Mouse (Mus musculus): ENCODE measurements at regions not wholly inside any gene's neighbourhood (a gene's known extent, or its start where the extent isn't known, plus 50 kb on each side); places are given as distances from the start of the nearest gene placed in this dataset.

- 91% methylated on average over 5 of the region's 5 CpGs for WGBS
- TF ChIP-seq POLR2A (IDR thresholded peaks at IDR 0.05; ENCODE audit: borderline replicate concordance, extremely low read depth, low read depth, low read length) (no peak), CTCF (IDR thresholded peaks at IDR 0.05; ENCODE audit: insufficient read depth, low read length) (no peak)
- no peak for DNase-seq
- no peak overlapping the region for H3K4me3 ChIP-seq (replicated peaks; ENCODE audit: extremely low read depth, low read depth, low read length)
- H3K4me1 ChIP-seq (ENCODE audit: control insufficient read depth, insufficient read depth, low read length) = peaks cover 2% of the 10 kb centered on the region
Observed at GRCm38 (mm10) chr9:120751686-120752484, 177.1 kb upstream of the Ctnnb1 start.

GRCm38 (mm10) chr9:120754151-120754550 lies 174.9 kb upstream of the Ctnnb1 start:
- no peak overlapping the region for H3K4me3 ChIP-seq (replicated peaks; ENCODE audit: extremely low read depth, low read depth, low read length)
- H3K4me1 ChIP-seq (ENCODE audit: control insufficient read depth, insufficient read depth, low read length) = peaks cover 2% of the 10 kb centered on the region
- DNase-seq = no peak
- TF ChIP-seq CTCF (IDR thresholded peaks at IDR 0.05; ENCODE audit: insufficient read depth, low read length) (no peak), POLR2A (IDR thresholded peaks at IDR 0.05; ENCODE audit: borderline replicate concordance, extremely low read depth, low read depth, low read length) (no peak)

- 88% methylated on average over 7 of the region's 7 CpGs for WGBS
Observed at GRCm38 (mm10) chr9:120755486-120755885, 173.5 kb upstream of the Ctnnb1 start.

GRCm38 (mm10) chr9:120758003-120758402 lies 171.0 kb upstream of the Ctnnb1 start:
- DNase-seq = no peak

More at GRCm38 (mm10) chr9:120755486-120755885, 173.5 kb upstream of the Ctnnb1 start:
- Histone ChIP-seq H3K4me3 (replicated peaks; ENCODE audit: extremely low read depth, low read depth, low read length) (no peak overlapping the region), H3K4me1 (ENCODE audit: control insufficient read depth, insufficient read depth, low read length) (peaks cover 10% of the 10 kb centered on the region)
- TF ChIP-seq CTCF (IDR thresholded peaks at IDR 0.05; ENCODE audit: insufficient read depth, low read length) (no peak), POLR2A (IDR thresholded peaks at IDR 0.05; ENCODE audit: borderline replicate concordance, extremely low read depth, low read depth, low read length) (no peak)
- no peak for DNase-seq

DNA sequence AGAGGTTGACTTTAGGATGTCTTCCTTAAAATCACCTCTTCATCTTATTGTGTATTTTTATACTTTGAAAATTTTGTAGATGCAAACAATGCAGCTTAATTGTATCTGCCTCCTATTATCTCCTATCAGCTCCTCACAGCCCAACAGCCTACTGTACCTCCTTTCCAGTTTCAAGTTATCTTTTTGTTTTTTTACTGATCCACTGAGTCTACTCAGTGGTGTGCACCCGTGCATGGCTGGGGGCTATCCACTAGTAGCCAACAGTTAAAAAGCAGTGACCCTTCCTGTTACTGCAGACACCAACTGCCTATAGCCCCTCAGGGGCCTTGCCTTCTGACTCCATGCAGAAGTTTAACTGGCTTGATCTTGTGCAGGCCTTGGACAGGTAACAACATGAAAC lies 170.4 kb upstream of the Ctnnb1 start:
- TF ChIP-seq CTCF (IDR thresholded peaks at IDR 0.05; ENCODE audit: insufficient read depth, low read length) (no peak), POLR2A (IDR thresholded peaks at IDR 0.05; ENCODE audit: borderline replicate concordance, extremely low read depth, low read depth, low read length) (no peak)
- no peak for DNase-seq
- Histone ChIP-seq H3K4me3 (replicated peaks; ENCODE audit: extremely low read depth, low read depth, low read length) (no peak overlapping the region), H3K4me1 (ENCODE audit: control insufficient read depth, insufficient read depth, low read length) (peaks cover 8% of the 10 kb centered on the region)
- 62% methylated on average over 1 of the region's 1 CpGs for WGBS

More at GRCm38 (mm10) chr9:120758003-120758402, 171.0 kb upstream of the Ctnnb1 start:
- TF ChIP-seq CTCF (IDR thresholded peaks at IDR 0.05; ENCODE audit: insufficient read depth, low read length) (no peak), POLR2A (IDR thresholded peaks at IDR 0.05; ENCODE audit: borderline replicate concordance, extremely low read depth, low read depth, low read length) (no peak)
- Histone ChIP-seq H3K4me3 (replicated peaks; ENCODE audit: extremely low read depth, low read depth, low read length) (no peak overlapping the region), H3K4me1 (ENCODE audit: control insufficient read depth, insufficient read depth, low read length) (peaks cover 8% of the 10 kb centered on the region)
- 63% methylated on average over 3 of the region's 3 CpGs for WGBS

- 37% methylated on average over 5 of the region's 5 CpGs for WGBS
- TF ChIP-seq CTCF (IDR thresholded peaks at IDR 0.05; ENCODE audit: insufficient read depth, low read length) = no peak
- no peak for TF ChIP-seq POLR2A (IDR thresholded peaks at IDR 0.05; ENCODE audit: borderline replicate concordance, extremely low read depth, low read depth, low read length)
- Histone ChIP-seq H3K4me3 (replicated peaks; ENCODE audit: extremely low read depth, low read depth, low read length) (no peak overlapping the region), H3K4me1 (ENCODE audit: control insufficient read depth, insufficient read depth, low read length) (peaks cover 8% of the 10 kb centered on the region)
- no peak for DNase-seq
Observed at GRCm38 (mm10) chr9:120759771-120760170, 169.2 kb upstream of the Ctnnb1 start.

DNA sequence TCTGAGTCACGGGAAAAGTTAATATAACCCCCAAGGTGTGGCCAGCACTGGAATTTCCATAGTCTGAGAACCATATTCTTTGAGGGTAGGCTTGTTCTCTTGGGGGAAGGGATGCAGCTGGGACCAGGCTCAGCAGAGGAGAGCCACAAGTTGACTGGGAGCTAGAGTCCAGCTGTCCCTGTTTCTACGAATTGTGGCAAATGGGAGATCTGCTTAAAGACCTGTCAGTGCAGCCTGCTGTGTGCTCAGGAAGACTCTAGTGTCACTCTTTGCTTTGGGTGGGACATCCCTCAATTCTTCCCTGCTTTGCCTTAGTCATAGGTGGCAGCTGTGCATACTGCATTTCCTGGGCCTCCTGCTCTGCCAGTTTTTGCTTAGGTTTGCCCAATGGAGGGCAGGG lies 165.2 kb upstream of the Ctnnb1 start:
- DNase-seq = no peak
- H3K4me3 ChIP-seq (replicated peaks; ENCODE audit: extremely low read depth, low read depth, low read length) = no peak overlapping the region
- TF ChIP-seq CTCF (IDR thresholded peaks at IDR 0.05; ENCODE audit: insufficient read depth, low read length) (no peak), POLR2A (IDR thresholded peaks at IDR 0.05; ENCODE audit: borderline replicate concordance, extremely low read depth, low read depth, low read length) (no peak)
- peaks cover 8% of the 10 kb centered on the region for H3K4me1 ChIP-seq (ENCODE audit: control insufficient read depth, insufficient read depth, low read length)
- 76% methylated on average over 2 of the region's 2 CpGs for WGBS

DNA sequence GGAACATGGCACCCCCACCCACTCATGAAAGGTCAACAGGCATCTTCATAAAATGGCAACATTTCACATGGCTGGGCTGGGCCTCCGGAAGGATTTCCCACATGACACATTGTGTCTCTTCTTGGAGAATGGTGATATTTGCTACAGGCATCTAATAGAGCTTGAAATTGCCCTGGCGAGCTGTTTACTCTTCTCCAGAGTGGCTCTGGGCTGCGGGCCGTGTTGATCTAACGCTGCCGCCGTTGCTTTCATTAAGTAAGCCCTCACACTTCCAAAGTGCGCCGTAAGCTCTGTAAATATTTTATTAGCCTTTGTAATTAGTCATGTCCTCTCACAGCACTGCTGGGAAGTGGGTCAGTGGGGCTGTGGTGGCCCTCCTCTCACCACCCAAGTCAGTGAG lies 164.4 kb upstream of the Ctnnb1 start:
- peaks cover 6% of the 10 kb centered on the region for H3K4me1 ChIP-seq (ENCODE audit: control insufficient read depth, insufficient read depth, low read length)
- TF ChIP-seq CTCF (IDR thresholded peaks at IDR 0.05; ENCODE audit: insufficient read depth, low read length) (no peak), POLR2A (IDR thresholded peaks at IDR 0.05; ENCODE audit: borderline replicate concordance, extremely low read depth, low read depth, low read length) (no peak)
- 43% methylated on average over 9 of the region's 9 CpGs for WGBS
- H3K4me3 ChIP-seq (replicated peaks; ENCODE audit: extremely low read depth, low read depth, low read length) = no peak overlapping the region
- peak; percentile 34 for DNase-seq

DNA sequence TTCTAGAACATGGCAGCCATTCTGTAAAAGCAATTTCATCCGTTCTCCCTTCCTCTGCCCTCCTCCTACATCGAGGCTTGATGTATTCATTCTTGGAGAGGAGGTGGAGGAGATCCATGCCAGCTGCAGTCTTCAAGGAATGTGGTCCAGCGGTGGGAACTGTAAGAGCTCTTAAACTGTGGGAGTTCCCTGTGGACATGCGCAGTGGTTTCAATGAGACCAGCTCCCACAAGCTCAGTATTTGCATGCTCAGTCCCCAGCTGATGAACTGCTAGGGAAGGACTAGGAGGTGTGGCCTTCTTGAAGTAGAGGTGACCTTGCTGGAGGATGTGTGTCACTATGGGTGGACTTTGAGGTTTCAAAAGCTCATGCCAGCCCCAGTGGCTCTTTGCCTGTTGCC lies 163.7 kb upstream of the Ctnnb1 start:
- DNase-seq = no peak
- Histone ChIP-seq H3K4me1 (ENCODE audit: control insufficient read depth, insufficient read depth, low read length) (peaks cover under 1% of the 10 kb centered on the region; the same call in 1 of the 2 replicates), H3K4me3 (replicated peaks; ENCODE audit: extremely low read depth, low read depth, low read length) (no peak overlapping the region)
- WGBS = 65% methylated on average over 4 of the region's 4 CpGs
- TF ChIP-seq POLR2A (IDR thresholded peaks at IDR 0.05; ENCODE audit: borderline replicate concordance, extremely low read depth, low read depth, low read length) (no peak), CTCF (IDR thresholded peaks at IDR 0.05; ENCODE audit: insufficient read depth, low read length) (no peak)

DNA sequence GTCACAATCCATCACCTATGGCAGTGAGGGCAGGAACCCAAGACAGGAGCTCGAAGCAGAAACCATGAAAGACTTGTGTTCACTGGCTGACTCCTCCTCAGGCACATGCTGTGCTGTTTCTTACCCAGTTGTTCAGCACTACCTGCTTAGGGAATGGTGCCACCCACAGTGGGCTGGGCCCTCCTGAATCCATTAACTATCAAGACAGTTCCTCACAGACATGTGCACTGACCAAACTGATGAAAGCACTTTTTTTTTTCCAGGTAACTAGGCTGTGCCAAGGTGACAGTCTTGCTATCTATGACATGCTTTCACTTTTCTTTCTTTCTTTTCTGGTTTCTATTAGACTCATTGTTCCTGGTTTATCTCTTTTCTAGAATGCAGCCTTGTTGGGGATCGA lies 162.1 kb upstream of the Ctnnb1 start:
- 78% methylated on average over 2 of the region's 2 CpGs for WGBS
- Histone ChIP-seq H3K4me3 (replicated peaks; ENCODE audit: extremely low read depth, low read depth, low read length) (no peak overlapping the region), H3K4me1 (ENCODE audit: control insufficient read depth, insufficient read depth, low read length) (peaks cover 2% of the 10 kb centered on the region; the same call in 1 of the 2 replicates)
- DNase-seq = no peak
- TF ChIP-seq POLR2A (IDR thresholded peaks at IDR 0.05; ENCODE audit: borderline replicate concordance, extremely low read depth, low read depth, low read length) = no peak
- no peak for TF ChIP-seq CTCF (IDR thresholded peaks at IDR 0.05; ENCODE audit: insufficient read depth, low read length)
